Mouse (Mus musculus): ENCODE results near the gene Tekt2.

Gene Tekt2

GRCm38 (mm10) chr4:126325281-126325861 is at the start of gene Tekt2:
Gene Tekt2 (minus strand): TSS chr4:126325688.
- no peak for DNase-seq (ENCODE audit: low spot score)

GRCm38 (mm10) chr4:126371497-126371896 is 46.0 kb upstream of the Tekt2 start:
- DNase-seq (ENCODE audit: low spot score), result no peak

GRCm38 (mm10) chr4:126360069-126360468 is 34.6 kb upstream of the Tekt2 start:
- no peak for DNase-seq (ENCODE audit: low spot score)

GRCm38 (mm10) chr4:126343451-126343850 is 18.0 kb upstream of the Tekt2 start:
- DNase-seq (ENCODE audit: low spot score), result peak; percentile 36

GRCm38 (mm10) chr4:126339461-126339860 is 14.0 kb upstream of the Tekt2 start:
- no peak for DNase-seq (ENCODE audit: low spot score)

GRCm38 (mm10) chr4:126332358-126332757 is 6.9 kb upstream of the Tekt2 start:
- DNase-seq (ENCODE audit: low spot score), result no peak

GRCm38 (mm10) chr4:126331751-126332150 is 6.3 kb upstream of the Tekt2 start:
- no peak for DNase-seq (ENCODE audit: low spot score)

GRCm38 (mm10) chr4:126330295-126330694 is 4.8 kb upstream of the Tekt2 start:
- no peak for DNase-seq (ENCODE audit: low spot score)

- DNase-seq (ENCODE audit: low spot score), result no peak
Observed at GRCm38 (mm10) chr4:126326036-126326435, 548 bp upstream of the Tekt2 start.

GRCm38 (mm10) chr4:126324861-126325260 is 627 bp downstream of the Tekt2 start:
- DNase-seq (ENCODE audit: low spot score), result no peak

GRCm38 (mm10) chr4:126322646-126323045 is 2.8 kb downstream of the Tekt2 start:
- DNase-seq (ENCODE audit: low spot score), result no peak

- DNase-seq (ENCODE audit: low spot score), result no peak
Observed at GRCm38 (mm10) chr4:126321854-126322511, 3.5 kb downstream of the Tekt2 start.

GRCm38 (mm10) chr4:126321111-126321853 is 4.2 kb downstream of the Tekt2 start, which contains the start of gene Adprhl2:
Gene Adprhl2 (minus strand): TSS chr4:126321703.
- DNase-seq (ENCODE audit: low spot score), result peak; percentile 95

GRCm38 (mm10) chr4:126319806-126320205 is 5.7 kb downstream of the Tekt2 start:
- peak; percentile 65 for DNase-seq (ENCODE audit: low spot score)

GRCm38 (mm10) chr4:126316443-126317040 is 8.9 kb downstream of the Tekt2 start:
- DNase-seq (ENCODE audit: low spot score), result no peak

- DNase-seq (ENCODE audit: low spot score), result no peak
Observed at GRCm38 (mm10) chr4:126315931-126316330, 9.6 kb downstream of the Tekt2 start.

- no peak for DNase-seq (ENCODE audit: low spot score)
Observed at GRCm38 (mm10) chr4:126314393-126314792, 11.1 kb downstream of the Tekt2 start.

- DNase-seq (ENCODE audit: low spot score), result no peak
Observed at GRCm38 (mm10) chr4:126313202-126313601, 12.3 kb downstream of the Tekt2 start.

GRCm38 (mm10) chr4:126311566-126312200 is 13.8 kb downstream of the Tekt2 start:
- DNase-seq (ENCODE audit: low spot score), result no peak

- no peak for DNase-seq (ENCODE audit: low spot score)
Observed at GRCm38 (mm10) chr4:126310344-126310743, 15.1 kb downstream of the Tekt2 start.

- peak; percentile 84 for DNase-seq (ENCODE audit: low spot score)
Observed at GRCm38 (mm10) chr4:126309922-126310309, 15.6 kb downstream of the Tekt2 start.
